Mouse (Mus musculus): Measurements from ENCODE around the gene Hes7. TPM values are rescaled to one million over a fixed set of nuclear protein-coding genes. Genes with fewer than 3 reads are reported as not detected.

The Hes7 gene
- total RNA-seq, 2 experiments from 2014 or later, result 0.10 TPM; not detected in 1

GRCm38 (mm10) chr11:69125919-69126705 lies 5.9 kb downstream of the Hes7 start:
- intact Hi-C loops (cut with DNase I; ENCODE audit: low total_unique reads), result no loop called here
- no peak for DNase-seq

- no peak for DNase-seq
Measured at GRCm38 (mm10) chr11:69126706-69127095, 6.5 kb downstream of the Hes7 start.

DNA sequence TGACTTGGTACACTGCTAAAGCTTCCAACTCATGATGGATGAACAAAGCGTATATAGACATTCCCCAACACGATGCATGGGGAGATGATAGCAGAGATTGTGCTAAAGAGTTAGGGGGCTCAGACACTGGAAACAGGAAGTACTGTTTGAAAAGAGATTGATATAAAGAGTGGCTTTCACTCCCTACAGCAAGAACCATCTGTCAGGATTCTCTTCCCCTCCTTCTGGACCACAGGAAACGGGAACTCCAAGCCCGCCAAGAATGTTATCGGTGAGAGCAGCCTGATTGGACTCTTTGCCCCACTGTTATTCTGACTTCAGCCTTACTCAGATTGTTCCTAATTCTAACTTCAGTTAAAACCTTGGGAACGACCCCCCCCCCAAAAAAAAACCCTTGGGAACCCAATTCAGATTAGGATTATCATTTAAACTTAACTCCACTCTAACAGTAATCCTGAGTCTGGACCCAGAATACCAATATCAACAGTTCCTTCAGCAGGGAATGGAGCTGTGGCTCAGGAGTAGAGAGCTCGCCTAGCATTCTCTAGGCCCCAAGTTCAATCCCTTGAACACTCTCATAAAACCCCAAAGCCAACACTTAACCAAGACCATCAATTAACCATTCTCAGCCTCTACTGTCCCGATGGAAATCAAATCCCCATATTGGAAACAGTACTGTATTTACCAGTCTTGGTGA lies 8.4 kb downstream of the Hes7 start:
- intact Hi-C loops (cut with DNase I; ENCODE audit: low total_unique reads), result no loop called here
- DNase-seq, result no peak

More at GRCm38 (mm10) chr11:69126706-69127095, 6.5 kb downstream of the Hes7 start:
- intact Hi-C loops (cut with DNase I; ENCODE audit: low total_unique reads), result no loop called here

DNA sequence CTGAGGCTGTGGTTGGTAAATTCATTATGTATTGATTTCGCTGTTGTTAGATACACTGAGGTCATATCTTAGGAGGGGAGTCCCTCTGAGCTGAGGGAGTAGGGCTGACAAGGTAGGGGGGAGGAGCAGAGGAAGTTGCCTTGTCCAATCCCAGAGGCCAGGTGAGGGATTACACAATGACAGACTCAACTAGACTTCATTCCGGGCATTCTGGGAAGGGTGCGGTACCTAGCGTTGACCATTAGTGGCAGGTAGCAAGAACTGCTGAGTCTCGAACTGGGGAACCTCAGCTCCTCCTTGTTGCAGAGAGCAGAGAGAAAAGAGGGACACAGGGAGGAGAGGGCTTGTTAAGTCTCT lies 13.3 kb downstream of the Hes7 start:
- intact Hi-C loops (cut with DNase I; ENCODE audit: low total_unique reads), result no loop called here
- DNase-seq, result no peak

- intact Hi-C loops (cut with DNase I; ENCODE audit: low total_unique reads), result no loop called here
- no peak for DNase-seq
Measured at GRCm38 (mm10) chr11:69133923-69134621, 13.9 kb downstream of the Hes7 start.

DNA sequence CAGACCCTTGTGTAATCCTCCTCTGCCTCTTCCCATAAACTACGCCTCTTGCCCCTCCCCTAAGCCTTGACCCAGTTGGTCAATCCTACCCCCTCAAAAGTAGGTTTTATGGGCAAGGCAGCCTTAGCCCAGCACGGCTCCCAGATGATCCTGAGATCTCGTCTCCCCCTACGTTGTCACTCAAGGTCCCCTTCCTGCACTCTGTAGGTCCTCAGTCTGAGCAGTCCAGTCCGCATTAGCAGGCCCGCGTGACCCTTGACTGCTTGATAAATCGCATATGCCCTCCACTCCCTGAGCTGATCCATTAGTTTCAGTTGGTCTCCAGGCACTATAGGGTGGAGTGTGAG lies 14.4 kb downstream of the Hes7 start:
- intact Hi-C loops (cut with DNase I; ENCODE audit: low total_unique reads), result no loop called here
- DNase-seq, result no peak

DNA sequence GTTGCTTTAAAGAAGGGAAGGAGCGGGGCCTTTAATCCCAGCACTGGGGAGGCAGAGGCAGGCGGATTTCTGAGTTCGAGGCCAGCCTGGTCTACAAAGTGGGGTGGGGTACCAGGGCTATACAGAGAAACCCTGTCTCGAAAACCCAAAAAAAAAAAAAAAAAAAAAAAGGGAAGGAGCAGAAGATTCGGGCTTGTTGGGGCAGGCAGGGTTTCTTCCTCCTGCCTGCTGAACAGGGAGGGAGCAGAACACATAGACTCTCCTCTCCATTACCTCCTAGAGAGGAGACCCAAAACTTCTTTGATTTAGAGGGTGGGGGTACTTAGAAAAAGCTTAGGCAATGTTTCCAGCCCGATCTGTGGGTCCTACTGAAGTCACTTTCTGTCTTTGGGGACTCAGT lies 15.2 kb downstream of the Hes7 start:
- intact Hi-C loops (cut with DNase I; ENCODE audit: low total_unique reads), result no loop called here

DNA sequence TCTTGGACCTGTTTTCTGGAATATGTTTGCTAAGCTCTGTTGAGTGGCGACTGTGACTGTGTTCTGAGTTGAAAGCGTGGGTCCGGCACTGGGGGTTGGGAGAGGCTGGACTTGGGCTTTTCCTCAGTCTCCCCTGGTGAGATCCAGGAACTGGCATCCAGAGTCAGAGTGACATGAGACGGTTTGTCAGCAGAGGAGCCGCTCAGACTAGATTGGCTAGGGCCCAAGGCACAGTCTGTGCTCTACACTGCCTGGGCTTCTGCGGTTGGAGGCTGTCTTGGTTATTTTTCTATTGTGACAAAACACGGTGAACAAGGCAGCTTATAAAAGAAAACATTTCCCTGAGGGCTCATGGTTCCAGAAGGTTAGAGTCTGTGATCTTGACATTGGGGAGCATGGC lies 27.3 kb downstream of the Hes7 start:
- intact Hi-C loops (cut with DNase I; ENCODE audit: low total_unique reads), result no loop called here
- DNase-seq, result no peak

More for the DNA sequence above, 15.2 kb downstream of the Hes7 start:
- no peak for DNase-seq

- intact Hi-C loops (cut with DNase I; ENCODE audit: low total_unique reads), result no loop called here
- DNase-seq, result no peak
Measured at GRCm38 (mm10) chr11:69148451-69148960, 28.3 kb downstream of the Hes7 start.

DNA sequence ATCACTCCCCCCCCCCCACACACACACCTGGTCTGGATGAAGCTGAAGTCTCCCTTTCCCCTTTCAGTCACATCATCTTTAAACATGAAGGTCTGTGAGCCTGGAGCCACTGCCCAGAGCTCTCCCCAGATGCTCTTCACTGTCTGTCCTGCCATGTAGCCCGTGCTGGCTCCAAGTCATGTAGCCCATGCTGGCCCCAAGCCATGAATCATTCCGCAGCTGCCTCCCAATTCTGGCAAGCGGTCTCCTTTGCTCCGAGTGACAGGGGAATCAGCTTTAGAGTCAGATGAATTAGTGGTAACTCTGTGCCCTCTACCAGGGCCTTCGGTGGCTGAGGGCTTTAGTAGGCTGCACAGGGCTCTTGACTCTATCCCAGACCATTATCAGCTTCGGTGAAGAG lies 29.5 kb downstream of the Hes7 start:
- intact Hi-C loops (cut with DNase I; ENCODE audit: low total_unique reads), result no loop called here
- DNase-seq, result peak; percentile 59

GRCm38 (mm10) chr11:69150444-69150843 lies 30.2 kb downstream of the Hes7 start:
- intact Hi-C loops (cut with DNase I; ENCODE audit: low total_unique reads), result no loop called here
- peak; percentile 72 for DNase-seq

- no peak for DNase-seq
- intact Hi-C loops (cut with DNase I; ENCODE audit: low total_unique reads), result no loop called here
Measured at GRCm38 (mm10) chr11:69151004-69151403, 30.8 kb downstream of the Hes7 start.

DNA sequence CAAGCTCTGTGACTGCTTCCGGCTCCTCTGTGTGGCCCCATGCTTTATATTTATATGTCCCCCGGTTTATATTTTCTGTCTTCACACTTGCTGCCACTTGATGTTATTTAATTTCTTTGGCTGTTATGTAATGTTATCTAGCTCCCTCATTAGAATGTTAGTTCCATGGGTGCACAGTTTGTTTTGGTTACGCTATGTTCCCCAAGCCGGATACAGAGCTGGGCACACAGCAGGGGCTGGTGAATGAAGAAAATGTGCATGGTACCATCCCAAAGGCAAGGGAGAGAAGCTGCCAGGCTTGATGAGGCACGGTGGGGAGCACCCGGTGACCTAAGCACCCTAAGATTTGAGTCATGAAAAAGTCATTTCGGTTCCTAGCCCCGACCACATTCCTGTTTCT lies 33.6 kb downstream of the Hes7 start:
- DNase-seq, result no peak
- intact Hi-C loops (cut with DNase I; ENCODE audit: low total_unique reads), result no loop called here

DNA sequence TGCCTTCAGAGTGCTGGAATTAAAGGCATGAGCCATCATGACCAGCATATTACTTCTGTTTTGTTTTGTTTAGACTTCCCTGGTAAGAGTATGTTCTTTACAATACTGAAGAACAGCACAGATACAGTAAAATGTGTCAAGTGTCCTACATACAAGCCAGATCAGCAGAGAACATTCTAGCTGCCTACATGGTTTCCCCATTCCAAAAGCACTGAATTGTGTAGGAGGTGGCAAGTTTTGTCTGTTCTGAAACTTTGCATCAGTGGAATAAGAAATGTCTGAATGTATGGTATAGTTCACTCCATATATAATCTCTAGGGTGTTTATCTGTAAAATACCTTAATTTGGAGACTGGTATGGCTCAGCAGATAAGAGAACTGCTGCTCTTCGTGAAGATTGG lies 35.1 kb downstream of the Hes7 start:
- intact Hi-C loops (cut with DNase I; ENCODE audit: low total_unique reads), result no loop called here

GRCm38 (mm10) chr11:69156800-69157199 lies 36.6 kb downstream of the Hes7 start, which contains the start of gene Alox12b:
Gene Alox12b (plus strand): TSS chr11:69156989.
- intact Hi-C loops (cut with DNase I; ENCODE audit: low total_unique reads), result no loop called here
- DNase-seq, result no peak

More for the DNA sequence above, 35.1 kb downstream of the Hes7 start:
- no peak for DNase-seq

DNA sequence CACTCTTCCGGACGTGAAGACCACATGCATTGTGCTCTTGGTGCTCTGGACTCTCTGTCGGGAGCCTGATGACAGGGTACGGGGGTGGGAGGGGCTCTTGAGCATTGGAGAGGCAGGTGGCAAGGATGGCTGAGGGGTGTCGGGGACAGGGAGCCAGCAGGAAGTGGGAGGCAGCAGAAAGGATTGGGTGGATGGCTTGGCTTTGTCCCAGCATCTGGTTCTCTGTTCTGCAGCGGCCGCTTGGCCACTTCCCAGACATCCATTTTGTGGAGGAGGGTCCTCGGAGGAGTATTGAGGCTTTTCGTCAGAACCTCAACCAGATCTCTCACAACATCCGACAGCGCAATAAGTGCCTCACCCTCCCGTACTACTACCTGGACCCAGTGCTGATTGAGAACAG lies 49.1 kb downstream of the Hes7 start:
- DNase-seq, result no peak
- intact Hi-C loops (cut with DNase I; ENCODE audit: low total_unique reads), result no loop called here

DNA sequence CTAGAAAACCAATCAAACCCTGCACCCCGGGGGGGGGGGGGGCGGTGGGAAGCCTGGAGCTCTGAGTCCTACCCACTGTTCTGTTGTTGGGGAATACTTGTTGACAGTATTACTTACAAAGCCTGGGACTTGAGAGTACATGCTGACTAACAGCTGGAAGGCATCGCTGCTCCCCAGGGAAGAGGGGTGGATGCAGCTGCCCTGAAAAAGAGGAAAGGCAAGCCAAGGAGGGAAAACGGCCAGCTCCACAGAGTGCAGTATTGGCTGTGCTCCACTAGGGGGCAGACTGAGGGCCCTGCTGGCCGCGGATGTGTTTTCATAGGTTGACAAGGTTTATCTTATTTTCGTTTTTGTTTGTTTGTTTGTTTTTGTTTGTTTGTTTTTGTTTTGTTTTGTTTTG lies 51.4 kb downstream of the Hes7 start:
- peak; percentile 92 for DNase-seq
- intact Hi-C loops (cut with DNase I; ENCODE audit: low total_unique reads), result no loop called here

- no peak for DNase-seq
- intact Hi-C loops (cut with DNase I; ENCODE audit: low total_unique reads), result no loop called here
Measured at GRCm38 (mm10) chr11:69172606-69173005, 52.4 kb downstream of the Hes7 start.
